Comparison of ENCODE assay signal across 36 mouse cellular contexts in genomic region chr14:121987691-121988090, GRCm38 (mm10). TPM values are rescaled to one million over a fixed set of nuclear protein-coding genes. Genes with fewer than 3 reads are reported as not detected.
DNase-seq lines count a peak whose midpoint lies in the region; ATAC-seq and TF ChIP-seq lines count a peak whose summit lies in the region.
"Had no signal": no experiment of that assay in that cellular context is flagged by ENCODE, and none has a peak within 500 bp of the region (broad histone marks: within the 10 kb centered on the region; RNA-seq: fewer than 3 reads in every experiment).

No protein-coding gene starts in this region.

- TF ChIP-seq POLR2A in myocyte (IDR thresholded peaks at IDR 0.05; ENCODE audit: insufficient read length, low read depth), result no peak

- peaks cover 54% of the 10 kb centered on the region for H3K4me1 ChIP-seq in kidney, embryonic 15.5 days
- H3K4me1 ChIP-seq in brown adipose tissue, adult 24 weeks (ENCODE audit: control insufficient read depth, insufficient read depth, insufficient read length, low read length), result peaks cover 19% of the 10 kb centered on the region
- H3K4me1 ChIP-seq: embryonic facial prominence, embryonic 15.5 days; forebrain, embryonic 13.5 days; intestine, embryonic 15.5 days; neural tube, embryonic 15.5 days had no signal

- no peaks in the 10 kb centered on the region for H3K9me3 ChIP-seq in kidney, embryonic 15.5 days (replicated peaks)
- H3K9me3 ChIP-seq: embryonic facial prominence, embryonic 10.5 days; embryonic facial prominence, embryonic 15.5 days; forebrain, embryonic 13.5 days; heart, embryonic 13.5 days; intestine, embryonic 15.5 days; neural tube, embryonic 15.5 days had no signal

- 54% methylated on average over 4 of the region's 4 CpGs for WGBS in kidney, embryonic 15.5 days

- no peak overlapping the region for H3K9ac ChIP-seq in kidney, embryonic 15.5 days
- H3K9ac ChIP-seq: embryonic facial prominence, embryonic 15.5 days; forebrain, embryonic 13.5 days; heart, embryonic 13.5 days; intestine, embryonic 15.5 days; neural tube, embryonic 15.5 days had no signal

- no peaks in the 10 kb centered on the region for H3K79me2 ChIP-seq in myocyte (ENCODE audit: control insufficient read depth, insufficient read depth)

- no peaks in the 10 kb centered on the region for H3K36me3 ChIP-seq in kidney, embryonic 15.5 days
- no peaks in the 10 kb centered on the region for H3K36me3 ChIP-seq in myocyte (ENCODE audit: control insufficient read depth, insufficient read depth)
- H3K36me3 ChIP-seq: embryonic facial prominence, embryonic 15.5 days; heart, embryonic 13.5 days; intestine, embryonic 15.5 days; neural tube, embryonic 15.5 days had no signal

- H3K27me3 ChIP-seq in kidney, embryonic 15.5 days, result no peaks in the 10 kb centered on the region
- H3K27me3 ChIP-seq in myocyte (ENCODE audit: control insufficient read depth, insufficient read depth, insufficient read length), result no peaks in the 10 kb centered on the region
- H3K27me3 ChIP-seq: embryonic facial prominence, embryonic 15.5 days; forebrain, embryonic 13.5 days; heart, embryonic 13.5 days; intestine, embryonic 15.5 days; neural tube, embryonic 15.5 days; Patski had no signal

- ATAC-seq in kidney, embryonic 15.5 days (replicated peaks; ENCODE audit: low FRiP score), result no peak
- ATAC-seq in granulocyte monocyte progenitor cell, adult 5-6 weeks (replicated peaks; ENCODE audit: poor library complexity, severe bottlenecking), result no peak
- ATAC-seq: forebrain, embryonic 13.5 days; hindbrain, embryonic 16.5 days; intestine, embryonic 15.5 days; lung, postnatal 0 days; Patski had no signal

- no peak for DNase-seq in kidney, postnatal 25 days
- peak; percentile 51 for DNase-seq in T-cell, adult 2 months (ENCODE audit: low spot score)
- no peak for DNase-seq in ovary, adult 18-20 months (ENCODE audit: low spot score)
- DNase-seq: adrenal gland, postnatal 25 days; B cell, adult 2 months; cerebellum, adult 2 months; cerebellum, postnatal 14 days; gastrocnemius, postnatal 25 days; heart, adult 2 months; heart, postnatal 14 days; kidney, adult 2 months; layer of hippocampus, adult 9-11 months; lung, adult 18-20 months; right cerebral cortex, postnatal 4 days; thymus, postnatal 4 days had no signal

- H3K27ac ChIP-seq in kidney, embryonic 15.5 days, result 0 out of 2 replicates have a peak overlapping the region, but pooled peaks have one; percentile 18
- peak overlapping the region; percentile 67; the same call in 1 of the 2 replicates for H3K27ac ChIP-seq in brown adipose tissue, adult 24 weeks (replicated peaks; ENCODE audit: low read depth, low read length)
- H3K27ac ChIP-seq: embryonic facial prominence, embryonic 10.5 days; embryonic facial prominence, embryonic 15.5 days; forebrain, embryonic 13.5 days; heart, adult 2 months; intestine, embryonic 15.5 days; kidney, postnatal 0 days; neural tube, embryonic 15.5 days had no signal

- H3K4me2 ChIP-seq in kidney, embryonic 15.5 days, result no peak overlapping the region
- H3K4me2 ChIP-seq in myocyte (ENCODE audit: low read depth), result peak overlapping the region; percentile 41
- H3K4me2 ChIP-seq: embryonic facial prominence, embryonic 15.5 days; forebrain, embryonic 13.5 days; heart, embryonic 13.5 days; intestine, embryonic 15.5 days; midbrain, embryonic 11.5 days; neural tube, embryonic 15.5 days had no signal

- H3ac ChIP-seq in myocyte (ENCODE audit: control insufficient read depth, insufficient read length), result no peak overlapping the region

- no peak overlapping the region for H3K4me3 ChIP-seq in kidney, embryonic 15.5 days (replicated peaks)
- H3K4me3 ChIP-seq in brown adipose tissue, adult 24 weeks (ENCODE audit: insufficient read depth, low read depth, low read length), result no peak overlapping the region
- no peak overlapping the region for H3K4me3 ChIP-seq in myocyte
- H3K4me3 ChIP-seq: embryonic facial prominence, embryonic 10.5 days; embryonic facial prominence, embryonic 15.5 days; forebrain, embryonic 13.5 days; heart, adult 2 months; heart, embryonic 13.5 days; intestine, embryonic 15.5 days; neural tube, embryonic 15.5 days had no signal

TF ChIP-seq in myocyte, 11 proteins besides CTCF, POLR2A, EP300 and RAD21:
- TF ChIP-seq MAX (IDR thresholded peaks at IDR 0.05; ENCODE audit: low read depth) (no peak), CEBPB (IDR thresholded peaks at IDR 0.05; ENCODE audit: insufficient read depth, poor library complexity, severe bottlenecking) (no peak), SRF (IDR thresholded peaks at IDR 0.05; ENCODE audit: control insufficient read depth, insufficient read length, low read depth) (no peak), REST (IDR thresholded peaks at IDR 0.05; ENCODE audit: insufficient read depth, insufficient read length) (no peak), E2F4 (IDR thresholded peaks at IDR 0.05; ENCODE audit: insufficient read depth) (no peak), MYOD1 (IDR thresholded peaks at IDR 0.05; ENCODE audit: control insufficient read depth in 1 of 3, insufficient read length in 2 of 3, low read depth in 2 of 3) (no peak), USF1 (IDR thresholded peaks at IDR 0.05; ENCODE audit: low read depth) (no peak), POLR2AphosphoS2 (IDR thresholded peaks at IDR 0.05; ENCODE audit: insufficient read length, low read depth) (no peak), TCF3 (IDR thresholded peaks at IDR 0.05; ENCODE audit: insufficient read length, low read depth) (no peak), TCF12 (IDR thresholded peaks at IDR 0.05; ENCODE audit: insufficient read depth, poor library complexity, severe bottlenecking) (no peak), MYOG (IDR thresholded peaks at IDR 0.05; ENCODE audit: control insufficient read depth in 1 of 3, insufficient read depth in 1 of 3, insufficient read length in 2 of 3, low read depth in 2 of 3) (no peak)

RNA-seq across cellular contexts. Expression of gene Gpr183, which starts 22.7 kb away (rescaled TPM):
- polyA plus RNA-seq in kidney, embryonic 15.5 days (2015; fragmentation: Nextera tagmentation; extraction: Ambion mirVana), result 4.1 and 4.9 TPM in 2 replicates
- 1.3 TPM in 2 replicates for polyA plus RNA-seq in brown adipose tissue, adult 24 weeks (2012; ENCODE audit: insufficient read depth, insufficient read length, missing spikeins)
- polyA plus RNA-seq in myocyte (2012; fragmentation: generic; extraction: Trizol), result 0.02 TPM
- total RNA-seq in granulocyte monocyte progenitor cell, adult 5-6 weeks (2014; fragmentation: Nextera tagmentation), result 3.2 and 3.3 TPM in 2 replicates
- total RNA-seq in granulocyte monocyte progenitor cell, adult 5-6 weeks (2017), result 3.4 and 3.7 TPM in 2 replicates
- polyA plus RNA-seq: Patski had no signal

RNA-seq across cellular contexts. Expression of gene Timm8a2, which starts 46.8 kb away (rescaled TPM):
- not detected in 2 replicates for polyA plus RNA-seq in kidney, embryonic 15.5 days (2015; fragmentation: Nextera tagmentation; extraction: Ambion mirVana)
- not detected in 2 replicates for polyA plus RNA-seq in brown adipose tissue, adult 24 weeks (2012; ENCODE audit: insufficient read depth, insufficient read length, missing spikeins)
- not detected for polyA plus RNA-seq in myocyte (2012; fragmentation: generic; extraction: Trizol)
- not detected in 2 replicates for total RNA-seq in granulocyte monocyte progenitor cell, adult 5-6 weeks (2014; fragmentation: Nextera tagmentation)
- total RNA-seq in granulocyte monocyte progenitor cell, adult 5-6 weeks (2017), result not detected in 2 replicates
- total RNA-seq: adrenal gland, postnatal 25 days; gastrocnemius, adult 18-20 months; gastrocnemius, postnatal 25 days; heart, adult 2 months; heart, postnatal 14 days; liver, adult 2 months; MEL had no signal
- polyA plus RNA-seq: embryonic facial prominence, embryonic 10.5 days; embryonic facial prominence, embryonic 15.5 days; forebrain, embryonic 13.5 days; heart, adult 2 months; heart, embryonic 13.5 days; hindbrain, embryonic 11.5 days; hindbrain, embryonic 16.5 days; intestine, embryonic 15.5 days; kidney, adult 2 months; kidney, postnatal 0 days; limb, embryonic 11.5 days; liver, adult 2 months; lung, postnatal 0 days; midbrain, embryonic 11.5 days; neural tube, embryonic 15.5 days; Patski; stomach, embryonic 14.5 days had no signal
